Mouse (Mus musculus) cerebellum, adult 18-20 months (tissue): ENCODE measurements at regions not wholly inside any gene's neighbourhood (a gene's known extent, or its start where the extent isn't known, plus 50 kb on each side); places are given as distances from the start of the nearest gene placed in this dataset.
"Not testable (repeated sequence)": the region's sequence is repeated elsewhere in the genome, so short reads cannot be mapped to it uniquely, and the experiment has no call there.

ENCODE experiments used
- DNase-seq, 2 experiments: peaks; one replicate each; pipeline ENCODE4 v3.0.0; 2021

DNA sequence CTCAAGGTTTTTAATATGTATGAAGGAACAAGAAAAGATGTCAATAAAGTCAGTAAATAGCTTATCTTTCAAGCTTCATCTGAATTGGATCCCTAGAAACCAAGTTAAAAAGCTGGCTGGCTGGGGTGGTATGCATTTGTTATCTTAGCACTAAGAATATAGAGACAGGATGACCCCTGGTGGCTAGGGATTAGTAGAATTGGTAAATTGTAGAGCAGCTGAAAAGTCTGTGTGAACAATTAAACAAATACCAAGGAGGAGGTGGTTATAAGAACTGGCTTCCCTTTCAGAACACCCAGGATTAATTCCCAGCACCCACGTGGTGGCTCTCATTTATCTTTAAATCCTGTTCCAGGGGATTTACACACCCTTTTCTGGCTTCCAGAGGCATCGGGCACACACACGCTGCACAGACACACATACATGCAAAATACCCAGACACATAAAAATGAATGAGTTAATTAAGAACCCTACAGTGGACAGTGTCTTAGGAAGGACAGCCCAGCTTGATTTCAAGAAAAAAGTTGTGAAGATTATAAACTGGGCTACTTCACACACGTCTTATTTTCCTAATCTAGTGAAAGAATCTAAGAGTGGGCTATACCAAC is 170.5 kb downstream of the Pdzph1 start:
- no peak for DNase-seq

- no peak for DNase-seq
Measured at GRCm38 (mm10) chr17:58819339-58819738, 171.8 kb downstream of the Pdzph1 start.

- not testable (repeated sequence) for DNase-seq
Measured at GRCm38 (mm10) chr17:58775451-58775850, 215.7 kb downstream of the Pdzph1 start.

GRCm38 (mm10) chr17:58773595-58773994 is 217.6 kb downstream of the Pdzph1 start:
- DNase-seq, result no peak

DNA sequence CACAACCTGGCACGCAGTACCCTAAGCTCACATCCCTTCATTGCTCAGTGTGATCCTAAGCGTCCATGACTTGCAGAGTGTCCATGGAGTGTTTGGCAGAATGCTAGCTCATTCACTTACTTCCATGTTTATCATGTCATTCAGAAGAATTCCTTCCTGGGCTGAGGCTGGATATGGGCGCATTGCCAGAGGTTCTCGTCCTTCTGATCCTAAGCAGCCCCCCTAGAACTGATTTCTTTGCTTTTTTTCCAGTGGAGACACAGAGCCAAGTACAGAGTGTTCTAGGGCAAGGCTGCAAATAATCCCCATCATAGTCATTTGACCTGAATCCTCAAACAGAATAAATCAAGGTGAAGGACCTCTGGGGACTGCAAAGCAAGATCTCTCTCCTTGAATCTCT is 226.0 kb downstream of the Pdzph1 start:
- DNase-seq, result no peak

DNA sequence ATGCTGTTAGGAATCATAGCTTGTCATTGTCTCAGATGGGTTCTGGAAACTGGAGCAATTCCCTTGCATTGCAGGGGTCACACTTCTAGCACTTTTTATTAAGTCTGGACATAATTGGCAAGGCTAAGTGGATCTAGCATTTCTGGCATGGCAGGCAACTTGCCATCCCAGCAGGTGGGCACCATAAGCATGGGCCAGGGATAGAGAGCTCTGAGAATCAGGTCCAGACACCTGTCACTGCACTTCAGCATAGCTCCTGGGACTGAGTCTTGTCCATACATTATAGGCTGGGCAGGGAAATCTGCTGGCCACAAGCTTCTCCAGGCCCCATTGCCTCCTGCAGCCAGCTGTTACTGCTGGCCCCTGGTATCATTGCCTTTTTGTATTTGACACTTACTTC is 242.2 kb downstream of the Pdzph1 start:
- DNase-seq, result peak in 1 of 2 experiments; percentile 4

GRCm38 (mm10) chr17:58748264-58748663 is 242.9 kb downstream of the Pdzph1 start:
- no peak for DNase-seq

DNA sequence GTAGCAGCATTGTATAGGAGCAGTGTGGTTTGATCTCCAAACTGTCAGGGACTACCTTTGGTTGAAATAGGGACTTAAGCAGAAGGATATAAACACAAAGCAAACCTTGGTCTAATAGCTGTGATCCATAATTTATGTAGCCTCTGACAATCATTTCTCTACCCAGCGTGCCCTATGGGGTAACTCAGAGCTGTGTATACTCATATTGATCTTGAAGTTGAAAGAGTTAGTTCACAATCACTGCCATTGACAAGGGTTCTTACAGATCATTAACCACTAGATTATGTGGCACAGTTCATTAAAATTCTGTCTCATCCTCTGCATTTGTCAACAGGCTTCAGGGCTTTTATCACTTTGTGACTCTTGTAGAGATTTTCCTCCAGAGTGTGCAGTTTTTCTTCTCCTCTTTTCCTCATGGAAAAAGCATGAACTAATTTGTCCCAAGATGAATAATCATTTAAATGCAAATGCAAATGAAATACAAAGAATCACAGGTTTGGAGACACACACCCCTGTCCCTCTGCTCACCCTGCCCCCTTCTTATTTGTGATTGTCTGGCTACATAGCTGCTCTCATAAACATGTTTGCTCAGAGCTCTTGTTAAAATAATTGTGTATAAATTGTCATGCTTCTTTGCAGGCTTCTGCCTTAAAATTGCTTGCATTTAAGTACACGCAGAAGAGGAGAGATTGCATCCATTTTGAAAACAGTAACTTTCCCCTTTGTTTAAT is 280.3 kb downstream of the Pdzph1 start:
- no peak for DNase-seq

- DNase-seq, result no peak
Measured at GRCm38 (mm10) chr17:58690211-58690610, 301.0 kb downstream of the Pdzph1 start.

- no peak for DNase-seq
Measured at GRCm38 (mm10) chr17:58672291-58672690, 318.9 kb downstream of the Pdzph1 start.

DNA sequence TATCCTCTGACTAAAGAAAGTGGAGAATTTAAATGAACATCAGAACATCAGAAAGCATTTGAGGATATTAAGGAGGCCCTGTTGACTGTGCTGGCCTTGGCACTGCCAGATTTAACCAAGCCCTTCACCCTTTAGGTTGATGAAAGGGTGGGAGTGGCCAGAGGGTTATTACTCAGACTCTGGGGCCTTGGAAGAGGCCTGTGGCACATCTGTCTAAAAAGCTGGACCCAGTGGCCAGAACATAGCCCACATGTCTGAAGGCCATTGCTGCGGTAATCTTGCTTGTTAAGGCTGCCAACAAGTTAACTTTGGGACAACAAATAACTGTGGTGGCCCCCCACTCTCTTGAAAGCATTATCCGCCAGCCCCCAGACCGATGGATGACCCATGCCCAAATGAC is 323.1 kb downstream of the Pdzph1 start:
- no peak for DNase-seq

GRCm38 (mm10) chr17:58643793-58644192 is 347.4 kb downstream of the Pdzph1 start:
- no peak for DNase-seq

GRCm38 (mm10) chr17:58642273-58642672 is 348.9 kb downstream of the Pdzph1 start:
- DNase-seq, result no peak

GRCm38 (mm10) chr17:58598911-58599310 is 392.3 kb downstream of the Pdzph1 start:
- DNase-seq, result no peak

DNA sequence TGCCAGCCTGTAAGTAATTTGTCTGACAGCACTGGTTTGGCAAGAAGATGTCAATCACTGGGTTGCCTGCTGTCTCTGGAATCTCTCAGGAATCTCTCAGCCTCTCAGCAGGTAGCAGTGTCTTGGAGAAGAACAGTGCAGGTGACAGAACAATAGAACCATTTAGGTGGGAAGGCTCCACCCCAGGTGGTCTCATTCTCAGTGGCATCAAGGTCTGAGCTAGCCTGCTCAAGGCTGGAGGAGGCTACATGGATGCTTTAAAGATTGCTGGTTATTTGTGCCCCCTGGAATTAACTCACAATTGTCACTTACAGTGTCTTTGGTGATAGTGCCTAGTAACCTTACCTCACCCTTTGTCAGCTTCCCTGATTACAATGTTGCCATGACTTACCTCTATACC is 394.5 kb downstream of the Pdzph1 start:
- DNase-seq, result no peak

DNA sequence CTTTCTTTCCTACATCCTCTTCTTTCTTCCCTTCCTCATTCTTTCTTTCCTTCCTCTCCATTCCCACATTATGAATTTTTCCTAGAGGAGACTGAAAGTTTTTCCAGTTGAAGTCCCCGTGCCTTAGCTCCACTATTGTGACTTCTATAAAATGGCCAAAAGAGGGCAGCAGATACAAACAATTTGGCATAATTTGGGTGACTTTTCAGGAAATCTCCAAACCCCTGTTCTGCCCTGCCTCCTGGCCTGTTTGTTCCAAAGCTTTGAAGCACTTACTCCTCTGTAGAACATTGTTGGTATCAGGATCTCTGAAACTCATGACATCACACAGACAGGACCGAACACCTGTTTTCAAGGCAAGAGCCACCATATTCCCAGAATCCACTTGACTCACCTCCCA is 403.2 kb downstream of the Pdzph1 start:
- no peak for DNase-seq

DNA sequence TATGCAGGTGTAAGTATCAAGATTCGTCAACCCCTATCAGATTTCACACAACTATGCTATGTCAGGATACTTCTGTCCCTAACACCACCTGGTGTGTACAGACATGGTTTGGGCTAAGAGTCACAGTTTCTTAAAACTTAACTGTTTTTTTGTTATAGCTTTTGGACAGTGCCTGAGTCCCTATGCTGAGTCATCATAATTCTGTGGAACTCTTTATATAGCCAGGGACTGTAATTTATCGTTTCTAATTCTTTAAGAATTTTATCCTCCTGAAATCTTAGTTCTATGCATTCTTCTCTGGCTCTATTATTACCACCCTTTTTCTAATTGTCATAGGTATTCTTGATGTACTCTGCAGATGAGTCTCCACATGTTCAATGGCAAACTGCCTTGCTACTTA is 418.3 kb downstream of the Pdzph1 start:
- DNase-seq, result no peak
